8 mouse cellular contexts compared by ENCODE assay signal in genomic region chr4:129557256-129557808, GRCm38 (mm10). TPM values are rescaled to one million over a fixed set of nuclear protein-coding genes. Genes with fewer than 3 reads are reported as not detected.
DNase-seq lines count a peak whose midpoint lies in the region; ATAC-seq lines count a peak whose summit lies in the region.

No protein-coding gene starts in this region.

- 89% methylated on average over 9 of the region's 9 CpGs for WGBS in forebrain, embryonic 13.5 days
- 57% methylated on average over 9 of the region's 9 CpGs for WGBS in liver, embryonic 13.5 days (ENCODE audit: insufficient replicate concordance)

- ATAC-seq in megakaryocyte, adult 5-6 weeks (ENCODE audit: poor library complexity, severe bottlenecking): no peak
- ATAC-seq in forebrain, embryonic 13.5 days: no peak
- peak; percentile 87 for ATAC-seq in liver, embryonic 13.5 days (ENCODE audit: low read depth)

- intact Hi-C loops in left cerebral cortex, postnatal 4 days (cut with DNase I): no loop called here
- intact Hi-C loops in left cerebral cortex, postnatal 14 days (cut with DNase I): no loop called here

- no peak overlapping the region for H3K27ac ChIP-seq in forebrain, embryonic 13.5 days
- peak overlapping the region; percentile 82 for H3K27ac ChIP-seq in liver, embryonic 13.5 days

- peaks cover 9% of the 10 kb centered on the region for H3K27me3 ChIP-seq in megakaryocyte, embryonic 14.5 days (replicated peaks)
- H3K27me3 ChIP-seq in forebrain, embryonic 13.5 days: no peaks in the 10 kb centered on the region
- peaks cover 32% of the 10 kb centered on the region for H3K27me3 ChIP-seq in liver, embryonic 13.5 days

- peak overlapping the region; percentile 81 for H3K4me2 ChIP-seq in forebrain, embryonic 13.5 days
- H3K4me2 ChIP-seq in liver, embryonic 13.5 days: peak overlapping the region; percentile 82

- DNase-seq in liver, embryonic 13.5 days: peak; percentile 78
- peak; percentile 39 to 51 for DNase-seq in thymus, postnatal 36 days
- no peak for DNase-seq in left cerebral cortex, postnatal 4 days
- DNase-seq in left cerebral cortex, postnatal 14 days (ENCODE audit: low spot score in 2 of 2): no peak
- DNase-seq in T-cell, adult 2 months (ENCODE audit: low spot score): no peak

- peak overlapping the region; percentile 96 for H3K4me3 ChIP-seq in megakaryocyte, embryonic 14.5 days (replicated peaks)
- no peak overlapping the region for H3K4me3 ChIP-seq in forebrain, embryonic 13.5 days
- H3K4me3 ChIP-seq in liver, embryonic 13.5 days (replicated peaks): peak overlapping the region; percentile 59

- H3K36me3 ChIP-seq in megakaryocyte, embryonic 14.5 days (replicated peaks; ENCODE audit: low read length): no peaks in the 10 kb centered on the region
- no peaks in the 10 kb centered on the region for H3K36me3 ChIP-seq in forebrain, embryonic 13.5 days (ENCODE audit: poor library complexity, severe bottlenecking)
- no peaks in the 10 kb centered on the region for H3K36me3 ChIP-seq in liver, embryonic 13.5 days

- no peak overlapping the region for H3K9ac ChIP-seq in forebrain, embryonic 13.5 days
- H3K9ac ChIP-seq in liver, embryonic 13.5 days: peak overlapping the region; percentile 74

- peaks cover 38% of the 10 kb centered on the region for H3K4me1 ChIP-seq in megakaryocyte, embryonic 14.5 days
- peaks cover 12% of the 10 kb centered on the region; the same call in 1 of the 2 replicates for H3K4me1 ChIP-seq in forebrain, embryonic 13.5 days
- H3K4me1 ChIP-seq in liver, embryonic 13.5 days (replicated peaks): peaks cover 44% of the 10 kb centered on the region

- no peaks in the 10 kb centered on the region for H3K9me3 ChIP-seq in megakaryocyte, embryonic 14.5 days
- no peaks in the 10 kb centered on the region for H3K9me3 ChIP-seq in forebrain, embryonic 13.5 days (replicated peaks)
- H3K9me3 ChIP-seq in liver, embryonic 13.5 days (replicated peaks): no peaks in the 10 kb centered on the region

RNA-seq across cellular contexts. Expression of gene Hdac1, which starts 14.8 kb away (rescaled TPM):
- polyA plus RNA-seq in megakaryocyte, embryonic 14.5 days (2012; ENCODE audit: insufficient read depth, low replicate concordance): 6.0 and 38.0 TPM in 2 replicates
- total RNA-seq in megakaryocyte, adult 5-6 weeks (2015): 94.1 and 98.6 TPM in 2 replicates
- 68.6 and 75.0 TPM in 2 replicates for total RNA-seq in megakaryocyte, adult 5-6 weeks (2017)
- polyA plus RNA-seq in forebrain, embryonic 13.5 days (2015; fragmentation: Nextera tagmentation; extraction: Ambion mirVana): 189 and 191 TPM in 2 replicates
- 121 and 128 TPM in 2 replicates for polyA plus RNA-seq in liver, embryonic 13.5 days (2015; fragmentation: Nextera tagmentation; extraction: Ambion mirVana)
- total RNA-seq in left cerebral cortex, postnatal 4 days (2021): 10 to 100 TPM; 39.8 to 43.5 TPM
- total RNA-seq in left cerebral cortex, postnatal 14 days (2021): 10 to 100 TPM; 27.2 to 30.2 TPM

RNA-seq across cellular contexts. Expression of gene Lck, which starts 16.1 kb away (rescaled TPM):
- 1.7 TPM in 1 of 2 replicates, not detected in the other for polyA plus RNA-seq in megakaryocyte, embryonic 14.5 days (2012; ENCODE audit: insufficient read depth, low replicate concordance)
- total RNA-seq in megakaryocyte, adult 5-6 weeks (2015): 5.6 and 8.2 TPM in 2 replicates
- total RNA-seq in megakaryocyte, adult 5-6 weeks (2017): 6.0 and 6.9 TPM in 2 replicates
- polyA plus RNA-seq in forebrain, embryonic 13.5 days (2015; fragmentation: Nextera tagmentation; extraction: Ambion mirVana): 7.6 and 9.2 TPM in 2 replicates
- polyA plus RNA-seq in liver, embryonic 13.5 days (2015; fragmentation: Nextera tagmentation; extraction: Ambion mirVana): 3.5 and 3.8 TPM in 2 replicates
- 10 to 100 TPM; 14.1 to 15.2 TPM for total RNA-seq in left cerebral cortex, postnatal 4 days (2021)
- 1 to 10 TPM; 5.5 to 8.5 TPM for total RNA-seq in left cerebral cortex, postnatal 14 days (2021)

RNA-seq across cellular contexts. Expression of gene Fam167b, which starts 21.0 kb away (rescaled TPM):
- not detected in 2 replicates for polyA plus RNA-seq in megakaryocyte, embryonic 14.5 days (2012; ENCODE audit: insufficient read depth, low replicate concordance)
- not detected in 2 replicates for total RNA-seq in megakaryocyte, adult 5-6 weeks (2015)
- total RNA-seq in megakaryocyte, adult 5-6 weeks (2017): not detected in 2 replicates
- polyA plus RNA-seq in forebrain, embryonic 13.5 days (2015; fragmentation: Nextera tagmentation; extraction: Ambion mirVana): 0.31 and 0.68 TPM in 2 replicates
- 6.6 and 6.9 TPM in 2 replicates for polyA plus RNA-seq in liver, embryonic 13.5 days (2015; fragmentation: Nextera tagmentation; extraction: Ambion mirVana)
- total RNA-seq in left cerebral cortex, postnatal 4 days (2021): not detected
- not detected for total RNA-seq in left cerebral cortex, postnatal 14 days (2021)

RNA-seq across cellular contexts. Expression of gene Eif3i, which starts 43.1 kb away (rescaled TPM):
- polyA plus RNA-seq in megakaryocyte, embryonic 14.5 days (2012; ENCODE audit: insufficient read depth, low replicate concordance): 54.3 and 121 TPM in 2 replicates
- 186 and 204 TPM in 2 replicates for total RNA-seq in megakaryocyte, adult 5-6 weeks (2015)
- 140 and 156 TPM in 2 replicates for total RNA-seq in megakaryocyte, adult 5-6 weeks (2017)
- polyA plus RNA-seq in forebrain, embryonic 13.5 days (2015; fragmentation: Nextera tagmentation; extraction: Ambion mirVana): 251 and 261 TPM in 2 replicates
- polyA plus RNA-seq in liver, embryonic 13.5 days (2015; fragmentation: Nextera tagmentation; extraction: Ambion mirVana): 211 and 222 TPM in 2 replicates
- 100 to 1,000 TPM; 137 to 143 TPM for total RNA-seq in left cerebral cortex, postnatal 4 days (2021)
- 100 to 1,000 TPM; 139 to 140 TPM for total RNA-seq in left cerebral cortex, postnatal 14 days (2021)

RNA-seq across cellular contexts. Expression of gene Tmem234, which starts 43.1 kb away (rescaled TPM):
- 305 and 342 TPM in 2 replicates for polyA plus RNA-seq in megakaryocyte, embryonic 14.5 days (2012; ENCODE audit: insufficient read depth, low replicate concordance)
- 104 and 120 TPM in 2 replicates for total RNA-seq in megakaryocyte, adult 5-6 weeks (2015)
- total RNA-seq in megakaryocyte, adult 5-6 weeks (2017): 126 and 128 TPM in 2 replicates
- 186 and 193 TPM in 2 replicates for polyA plus RNA-seq in forebrain, embryonic 13.5 days (2015; fragmentation: Nextera tagmentation; extraction: Ambion mirVana)
- 142 and 153 TPM in 2 replicates for polyA plus RNA-seq in liver, embryonic 13.5 days (2015; fragmentation: Nextera tagmentation; extraction: Ambion mirVana)
- 100 to 1,000 TPM in 1 of 2 experiments, 10 to 100 TPM in 1; 99.9 to 102 TPM for total RNA-seq in left cerebral cortex, postnatal 4 days (2021)
- total RNA-seq in left cerebral cortex, postnatal 14 days (2021): 100 to 1,000 TPM in 1 of 2 experiments, 10 to 100 TPM in 1; 91.8 to 105 TPM

Comparison
In these comparisons a context has a peak if more than half of its experiments do, and no peak if none do; other contexts are left out.
1. DNase-seq: peak in liver, embryonic 13.5 days (single experiment) and thymus, postnatal 36 days (2 of 2); none in left cerebral cortex, postnatal 4 days (single experiment), left cerebral cortex, postnatal 14 days (0 of 2) and T-cell, adult 2 months (single experiment).